Mouse (Mus musculus): ENCODE data around the gene Igf2r.

Igf2r gene

GRCm38 (mm10) chr17:12769380-12769921 lies at the start of gene Igf2r:
TSS of gene Igf2r (minus strand) at chr17:12769664.
- peak; percentile 82 to 83 for DNase-seq

- DNase-seq, result no peak
Measured at GRCm38 (mm10) chr17:12815885-12816284, 46.4 kb upstream of the Igf2r start.

DNA sequence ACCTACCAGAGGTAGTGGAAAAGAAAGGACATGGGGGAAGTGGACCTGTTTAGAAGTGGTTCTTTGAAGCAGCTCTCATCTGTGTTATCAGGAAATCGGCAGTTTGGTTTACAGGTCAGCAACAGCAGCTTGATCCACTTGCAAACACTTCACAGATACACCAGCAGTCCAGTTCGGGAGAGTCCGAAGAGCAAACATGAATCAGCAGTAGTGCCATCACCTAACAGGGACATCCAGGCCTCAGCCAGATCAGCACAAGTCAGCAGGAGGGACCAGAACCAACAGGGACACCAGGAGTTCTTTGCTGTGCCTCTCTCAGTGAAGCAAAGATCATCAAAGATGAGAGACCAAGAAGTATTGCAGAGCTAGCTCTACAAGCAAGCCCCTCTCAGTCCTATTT lies 45.0 kb upstream of the Igf2r start:
- no peak for DNase-seq

- DNase-seq, result no peak
Measured at GRCm38 (mm10) chr17:12810973-12811303, 41.5 kb upstream of the Igf2r start.

GRCm38 (mm10) chr17:12810103-12810972 lies 40.9 kb upstream of the Igf2r start:
- peak; percentile 76 to 82 for DNase-seq

- DNase-seq, result no peak
Measured at GRCm38 (mm10) chr17:12808851-12809250, 39.4 kb upstream of the Igf2r start.

GRCm38 (mm10) chr17:12804584-12805445 lies 35.4 kb upstream of the Igf2r start:
- no peak for DNase-seq

DNA sequence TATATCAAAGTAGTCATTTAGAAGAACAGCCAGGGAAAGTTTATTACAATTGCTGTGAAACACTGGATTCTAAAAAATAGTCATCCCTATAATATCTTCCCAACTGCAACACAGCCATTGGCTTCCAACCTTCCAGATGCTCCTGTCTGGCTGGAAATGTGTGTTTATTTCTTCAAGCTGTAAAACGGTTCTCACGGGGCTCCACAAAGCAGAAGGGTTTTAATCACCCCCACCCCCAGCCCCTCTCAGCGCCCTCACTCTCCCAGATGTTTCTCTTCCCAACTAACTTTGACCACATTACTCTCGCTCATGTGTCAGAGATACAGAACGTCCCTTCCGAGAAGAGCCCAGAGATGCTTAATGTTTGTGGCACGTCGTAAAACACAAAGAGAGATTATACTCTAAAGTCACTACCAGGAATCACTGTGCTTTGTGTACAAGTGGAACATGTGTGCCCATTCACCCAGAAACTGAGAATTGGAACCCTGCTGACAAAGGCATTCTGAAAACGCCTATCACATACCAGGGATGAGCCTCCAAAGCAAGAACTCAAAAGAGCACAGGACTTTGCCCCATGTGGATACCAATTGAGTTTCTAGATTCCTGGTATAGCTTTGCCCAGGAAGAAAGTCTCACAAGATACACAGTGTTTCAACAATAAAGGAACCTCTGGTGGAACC lies 32.5 kb upstream of the Igf2r start:
- no peak for DNase-seq

- DNase-seq, result no peak
Measured at GRCm38 (mm10) chr17:12799368-12800275, 30.2 kb upstream of the Igf2r start.

- no peak for DNase-seq
Measured at GRCm38 (mm10) chr17:12798571-12798970, 29.1 kb upstream of the Igf2r start.

GRCm38 (mm10) chr17:12797427-12798029 lies 28.1 kb upstream of the Igf2r start:
- DNase-seq, result no peak

- DNase-seq, result no peak
Measured at GRCm38 (mm10) chr17:12796633-12797032, 27.2 kb upstream of the Igf2r start.

DNA sequence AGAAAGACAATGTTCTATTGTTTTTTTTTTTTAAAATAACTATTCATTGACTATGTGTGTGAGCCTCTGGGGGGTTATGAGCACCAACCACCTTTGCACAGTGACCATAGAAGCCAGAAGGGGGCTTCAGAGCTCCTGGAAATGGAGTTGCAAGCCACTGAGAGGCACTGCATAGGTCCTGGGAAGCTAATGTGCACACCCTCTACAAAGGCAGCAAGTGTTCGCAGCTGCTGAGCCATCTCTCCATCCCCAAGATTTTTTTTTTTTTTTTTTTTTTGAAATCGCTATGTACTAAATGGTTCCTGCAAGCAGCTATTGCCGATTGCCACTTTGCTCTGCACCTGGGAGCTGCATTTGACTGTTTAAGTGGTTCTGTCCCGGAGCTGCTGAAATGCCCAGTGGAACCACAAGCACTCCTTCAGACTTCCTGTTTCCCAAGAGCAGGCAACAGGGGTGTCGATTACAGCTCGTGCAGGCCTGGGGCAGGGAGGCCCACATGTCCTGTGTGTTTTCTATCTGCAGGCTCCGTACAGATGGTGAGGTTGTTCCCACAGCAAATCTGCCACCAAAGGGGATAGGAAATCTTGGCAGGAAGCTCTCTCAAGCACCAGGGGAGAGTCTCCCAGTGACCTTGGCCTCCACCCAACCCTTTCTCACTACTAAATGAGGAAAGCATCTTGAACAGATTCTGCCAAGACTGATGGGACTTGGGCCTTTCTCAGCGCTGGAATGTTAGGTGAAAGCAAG lies 24.4 kb upstream of the Igf2r start:
- DNase-seq, result peak; percentile 56 to 57

DNA sequence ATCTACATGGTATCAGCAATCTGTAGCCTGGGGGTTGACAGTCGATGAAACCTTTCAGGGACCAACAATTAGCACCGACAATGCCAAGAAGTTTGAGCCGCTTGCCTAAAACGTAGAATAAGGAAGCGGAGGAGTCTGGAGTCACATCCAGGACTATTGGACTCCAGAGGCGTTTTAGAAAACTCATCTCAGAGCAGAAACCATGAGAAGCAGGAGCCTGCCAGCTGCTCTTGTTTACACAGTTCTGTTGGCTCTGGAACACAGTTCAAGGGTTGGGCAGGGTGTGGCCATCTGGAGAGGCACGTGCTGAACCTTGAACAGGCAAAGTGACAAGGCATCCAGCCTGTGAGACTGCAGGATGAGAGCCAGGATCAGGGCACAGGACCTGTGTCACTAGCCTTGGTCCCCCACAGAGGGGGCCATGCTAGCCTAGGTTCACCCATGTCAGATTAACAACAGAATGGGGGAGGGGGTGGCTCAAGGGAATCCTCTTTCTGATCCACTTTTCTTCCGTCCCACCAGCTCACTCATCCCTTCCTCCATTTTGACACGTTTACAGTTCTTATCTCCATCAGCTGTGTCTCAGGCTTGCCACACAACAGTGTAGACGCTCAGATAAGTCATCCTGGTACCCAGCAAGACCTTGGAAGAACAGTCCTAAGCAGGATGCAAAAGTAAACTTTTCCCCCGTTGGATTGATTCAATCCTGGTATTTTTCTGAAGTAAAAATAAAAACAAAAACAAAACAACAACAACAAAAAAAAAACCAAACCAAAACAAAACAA lies 23.1 kb upstream of the Igf2r start:
- DNase-seq, result no peak

DNA sequence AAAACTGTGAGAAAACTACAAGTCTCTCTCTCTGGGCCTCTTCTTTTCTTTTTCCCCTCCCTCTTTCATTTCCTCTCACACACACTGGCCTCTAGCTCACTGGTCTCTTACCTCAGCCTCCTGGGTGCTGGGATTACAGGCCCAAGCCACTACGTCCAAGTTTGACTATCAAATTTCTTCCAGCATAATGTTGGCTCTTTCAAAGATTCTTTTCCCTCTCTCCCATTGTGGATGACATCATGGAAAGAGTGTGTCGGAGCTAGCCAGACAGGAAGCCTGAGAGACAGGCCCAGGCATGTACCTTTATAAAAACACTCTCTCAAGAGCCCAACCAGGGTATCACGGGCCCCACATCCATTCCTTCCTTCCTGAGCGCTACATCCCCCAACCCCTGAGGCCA lies 22.0 kb upstream of the Igf2r start:
- DNase-seq, result no peak

DNA sequence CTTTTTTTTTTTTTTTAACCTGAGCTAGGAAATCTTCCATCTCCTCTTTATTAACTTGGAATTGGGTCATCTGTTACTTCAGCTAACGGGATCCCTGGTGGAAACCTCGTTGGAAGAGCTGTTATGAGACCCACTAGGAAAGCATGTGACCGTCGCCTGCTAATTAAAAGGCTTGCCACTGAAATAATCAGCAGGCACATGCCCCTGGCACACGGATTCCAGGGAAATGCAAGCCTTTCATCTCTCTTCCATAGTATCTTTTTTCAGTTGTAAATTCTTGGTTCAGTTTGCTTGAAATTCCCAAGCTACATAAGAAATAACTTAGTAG lies 21.6 kb upstream of the Igf2r start:
- DNase-seq, result no peak

DNA sequence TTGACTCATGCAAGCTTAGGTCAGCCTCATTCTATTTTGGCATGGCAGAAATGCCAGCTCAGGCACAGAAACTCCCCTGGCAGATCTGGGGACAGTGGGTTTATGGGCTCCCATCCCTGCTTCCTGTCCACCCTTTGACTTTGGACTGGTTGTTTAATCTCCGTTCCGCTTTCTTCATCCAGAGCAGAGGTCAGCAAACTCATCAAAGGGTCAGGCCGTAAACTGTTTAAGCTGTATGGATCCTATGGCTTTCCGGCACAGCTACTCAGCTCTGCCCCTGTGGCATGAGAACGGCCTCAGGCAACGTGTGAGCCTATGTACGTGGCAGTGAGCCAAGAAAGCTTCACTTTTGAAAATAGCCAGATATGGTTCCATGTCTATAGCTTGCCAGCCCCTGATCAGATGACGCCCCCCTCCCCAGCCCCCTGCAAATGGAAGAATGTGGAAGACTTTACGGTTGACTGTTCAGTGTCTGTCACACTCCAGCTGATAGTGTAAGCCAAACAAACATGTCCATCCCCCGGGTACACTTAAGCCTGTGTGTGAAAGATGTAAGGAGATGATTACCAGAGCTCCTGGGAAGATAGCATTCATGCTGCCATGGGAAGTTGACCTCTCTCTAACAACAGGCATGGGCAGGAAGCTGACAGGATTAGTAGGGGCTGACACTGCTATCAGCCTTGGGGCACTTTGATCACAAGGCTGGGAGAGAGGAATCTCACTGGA lies 21.1 kb upstream of the Igf2r start:
- no peak for DNase-seq

GRCm38 (mm10) chr17:12782861-12783847 lies 13.7 kb upstream of the Igf2r start:
- no peak for DNase-seq
